Comparison of ENCODE assay signal across 10 mouse cellular contexts in the genomic region with DNA sequence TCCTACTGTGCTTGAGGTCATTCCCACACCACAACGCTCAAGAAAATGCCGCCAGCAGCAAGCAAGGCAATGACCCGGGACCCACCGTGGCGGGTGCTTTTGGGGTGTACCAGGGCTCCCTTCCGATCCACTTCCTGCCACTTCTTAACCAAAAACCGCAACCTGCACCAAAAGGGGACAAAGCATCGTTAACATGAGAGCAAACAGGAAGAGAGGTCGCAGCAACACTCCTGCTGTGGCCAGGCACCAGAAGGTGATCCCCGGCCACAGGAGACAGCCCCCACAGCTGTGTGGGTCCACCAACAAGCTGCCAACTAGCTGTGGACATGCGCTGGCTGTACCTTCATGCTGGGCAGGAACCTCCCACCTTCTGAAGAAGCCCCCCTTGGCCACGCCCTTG. TPM values are rescaled to one million over a fixed set of nuclear protein-coding genes. Genes with fewer than 3 reads are reported as not detected.
DNase-seq lines count a peak whose midpoint lies in the region; ATAC-seq lines count a peak whose summit lies in the region.
"Had no signal": no experiment of that assay in that cellular context is flagged by ENCODE, and none has a peak within 500 bp of the region (broad histone marks: within the 10 kb centered on the region; RNA-seq: fewer than 3 reads in every experiment).

No protein-coding gene starts in this region.

- DNase-seq in B cell, adult 2 months = peak; percentile 50
- DNase-seq in T-cell, adult 2 months (ENCODE audit: low spot score) = peak; percentile 27
- DNase-seq in thymus, postnatal 0 days (ENCODE audit: low spot score) = peak; percentile 69
- no peak for DNase-seq in kidney, postnatal 25 days
- DNase-seq in left cerebral cortex, postnatal 4 days = no peak
- no peak for DNase-seq in frontal cortex, postnatal 36 days (ENCODE audit: low spot score in 2 of 2)
- DNase-seq: cerebellum, adult 11 months; gastrocnemius, postnatal 25 days; lung, adult 2 months had no signal

- intact Hi-C loops in left cerebral cortex, postnatal 4 days (cut with DNase I) = no loop called here

- peak; percentile 65 for ATAC-seq in megakaryocyte progenitor cell, adult 5-6 weeks (replicated peaks; ENCODE audit: poor library complexity)

RNA-seq across cellular contexts. Expression of gene Dip2a, which starts 9.9 kb away (rescaled TPM):
- total RNA-seq in megakaryocyte progenitor cell, adult 5-6 weeks (2015) = 1.2 and 1.3 TPM in 2 replicates
- total RNA-seq in megakaryocyte progenitor cell, adult 5-6 weeks (2017) = 1.4 and 2.9 TPM in 2 replicates
- polyA plus RNA-seq in thymus, postnatal 0 days (2015; fragmentation: Nextera tagmentation; extraction: Ambion mirVana) = 1.6 and 2.2 TPM in 2 replicates
- 10 to 100 TPM; 75.7 to 77.0 TPM for total RNA-seq in left cerebral cortex, postnatal 4 days (2021)

Comparison
In these comparisons a context has a peak if more than half of its experiments do, and no peak if none do; other contexts are left out.
1. DNase-seq: peak in B cell, adult 2 months (2 of 2), T-cell, adult 2 months (single experiment) and thymus, postnatal 0 days (single experiment); none in kidney, postnatal 25 days (0 of 2), left cerebral cortex, postnatal 4 days (single experiment) and frontal cortex, postnatal 36 days (0 of 2).
2. RNA of gene Dip2a, which starts 9.9 kb away (total RNA-seq): 75.7 to 77.0 TPM in left cerebral cortex, postnatal 4 days; 1.2 to 2.9 TPM in megakaryocyte progenitor cell, adult 5-6 weeks; every median in the first group is over 10 times any median in the second.